Mouse (Mus musculus): ENCODE measurements around the gene Gm9758. TPM values are rescaled to one million over a fixed set of nuclear protein-coding genes. Genes with fewer than 3 reads are reported as not detected.
"Not testable (repeated sequence)": the region's sequence is repeated elsewhere in the genome, so short reads cannot be mapped to it uniquely, and the experiment has no call there.

Gene Gm9758
- polyA plus RNA-seq, 1 experiment, result not detected

DNA sequence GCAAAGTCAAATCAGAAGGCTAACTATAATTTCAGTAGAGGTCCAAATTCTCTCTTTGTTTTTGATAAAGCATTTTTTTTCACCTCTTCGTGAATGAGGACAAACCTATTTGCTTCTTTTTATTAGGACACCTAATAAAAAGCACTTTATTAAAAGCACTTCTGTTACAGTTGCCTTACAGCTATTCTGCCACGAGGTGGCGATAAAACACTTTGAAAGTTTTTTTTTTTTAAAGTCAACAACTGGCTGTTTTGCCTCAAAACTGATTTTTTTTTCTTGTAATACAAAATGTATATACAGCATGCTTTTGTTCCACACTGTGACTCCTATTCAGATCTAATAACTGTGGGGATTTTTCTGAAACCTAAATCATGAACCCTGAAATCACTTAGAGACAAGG is 11.2 kb downstream of the Gm9758 start:
- WGBS, result 18% methylated on average over 3 of the region's 3 CpGs
- H3K4me1 ChIP-seq (ENCODE audit: control insufficient read depth, insufficient read depth, low read length); H3K4me3 ChIP-seq (ENCODE audit: insufficient read depth, low read depth, low read length); H3K27ac ChIP-seq (ENCODE audit: insufficient read depth, low read depth, low read length): not testable (repeated sequence)

DNA sequence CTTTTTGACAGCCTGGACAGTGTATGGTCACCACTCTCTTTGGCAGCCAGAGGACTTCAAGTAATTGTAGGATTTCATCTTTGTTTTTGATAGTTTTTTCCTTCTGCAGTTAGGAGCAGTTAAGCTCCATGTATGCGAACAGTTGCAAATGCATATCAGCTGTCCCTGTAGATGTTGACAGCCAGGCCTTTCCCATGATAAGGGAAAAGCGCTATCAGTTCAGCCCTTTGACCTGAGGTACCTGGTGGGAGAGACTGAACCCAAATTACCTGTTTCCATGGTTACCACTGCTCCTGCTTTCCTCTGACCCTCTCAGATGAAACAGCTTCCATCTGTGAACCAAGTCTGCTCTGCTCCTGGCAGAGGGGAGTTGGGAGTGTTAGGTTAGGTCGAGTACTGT is 22.5 kb downstream of the Gm9758 start:
- TF ChIP-seq POLR2A (IDR thresholded peaks at IDR 0.05; ENCODE audit: insufficient read depth, low read depth, low read length) (no peak), CTCF (IDR thresholded peaks at IDR 0.05; ENCODE audit: insufficient read depth, low read depth, low read length) (no peak)
- 82% methylated on average over 3 of the region's 3 CpGs for WGBS
- no peak overlapping the region for H3K4me3 ChIP-seq (ENCODE audit: insufficient read depth, low read depth, low read length)
- H3K27ac ChIP-seq (ENCODE audit: insufficient read depth, low read depth, low read length), result no peak overlapping the region
- no peaks in the 10 kb centered on the region for H3K4me1 ChIP-seq (ENCODE audit: control insufficient read depth, insufficient read depth, low read length)

DNA sequence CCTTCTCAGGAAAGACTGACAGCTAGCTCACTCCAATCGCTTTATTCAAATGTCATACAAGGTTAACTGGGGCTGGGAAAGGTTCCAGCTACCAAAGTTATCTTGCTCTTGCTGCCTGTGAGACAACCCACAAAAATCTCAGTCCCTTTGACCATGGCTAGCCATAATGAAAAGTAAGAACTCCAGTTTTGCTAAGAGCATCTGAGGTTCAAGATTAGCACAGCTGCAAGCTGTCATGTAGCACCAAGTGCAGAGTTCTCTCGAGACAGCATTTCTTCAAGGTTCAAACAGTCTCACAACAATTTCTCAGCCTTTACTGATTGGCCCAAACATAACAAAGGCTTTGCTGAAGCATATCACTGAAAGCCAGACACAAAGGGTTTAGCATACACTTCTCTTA is 29.4 kb downstream of the Gm9758 start:
- not testable (repeated sequence) for H3K27ac ChIP-seq (ENCODE audit: insufficient read depth, low read depth, low read length)
- 69% methylated on average over 2 of the region's 2 CpGs for WGBS

More for the DNA sequence above, 29.4 kb downstream of the Gm9758 start:
- H3K4me3 ChIP-seq (ENCODE audit: insufficient read depth, low read depth, low read length); H3K4me1 ChIP-seq (ENCODE audit: control insufficient read depth, insufficient read depth, low read length): not testable (repeated sequence)

Other genes starting within 250 kb of the Gm9758 start
- not detected in 2 replicates for gene Speer4e, start 23.5 kb upstream of the Gm9758 start, polyA plus RNA-seq (2012; ENCODE audit: insufficient read depth, insufficient read length, low replicate concordance, missing spikeins)
- not detected in 2 replicates for gene Gm10354, start 64.0 kb upstream of the Gm9758 start, polyA plus RNA-seq (2012; ENCODE audit: insufficient read depth, insufficient read length, low replicate concordance, missing spikeins)
- gene Gm17019, start 118.1 kb upstream of the Gm9758 start, polyA plus RNA-seq (2012; ENCODE audit: insufficient read depth, insufficient read length, low replicate concordance, missing spikeins), result not detected in 2 replicates

All from olfactory bulb, adult 2 months (tissue).